Mouse (Mus musculus): ENCODE data around the gene Ttf2.

Ttf2 gene

DNA sequence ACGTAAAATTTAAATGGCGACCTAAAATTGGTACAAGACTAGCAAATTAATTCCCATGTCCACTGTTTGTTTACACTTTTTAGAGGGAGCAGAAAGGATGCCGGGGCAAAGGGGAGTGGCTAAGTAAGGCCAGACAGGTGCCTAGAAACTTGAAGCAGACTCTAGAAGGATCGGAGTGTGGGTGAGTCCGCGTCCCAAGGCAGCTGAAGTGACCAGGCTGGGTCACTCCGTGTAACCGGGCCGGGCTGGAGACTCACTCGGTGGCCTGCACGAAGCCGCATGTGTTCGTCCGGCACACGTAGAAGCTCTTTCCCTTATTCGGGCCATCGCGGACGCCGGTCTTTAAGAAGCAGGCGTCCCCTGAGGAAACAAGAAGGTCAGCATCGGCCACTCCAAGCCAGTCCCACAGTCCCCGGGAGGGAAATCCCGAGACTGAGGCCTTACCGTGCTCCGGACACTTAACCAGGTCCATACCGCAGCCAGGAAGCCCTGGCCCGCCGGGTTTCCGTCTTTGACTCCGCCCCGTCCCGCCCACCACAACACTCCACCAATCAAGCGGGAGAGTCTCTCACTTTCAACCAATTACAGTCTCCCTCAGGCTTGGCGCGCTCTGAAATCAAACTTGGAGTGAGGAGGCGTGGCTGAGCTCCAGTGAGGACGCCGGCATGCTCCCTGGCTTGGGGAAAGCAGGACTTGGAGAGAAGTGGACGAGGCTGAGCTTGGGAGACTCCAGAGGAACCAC, at the start of gene Ttf2:
Gene Ttf2 (minus strand): TSS at position 488 of the 742 bp plus-strand sequence.
- peak; percentile 96 for DNase-seq

DNA sequence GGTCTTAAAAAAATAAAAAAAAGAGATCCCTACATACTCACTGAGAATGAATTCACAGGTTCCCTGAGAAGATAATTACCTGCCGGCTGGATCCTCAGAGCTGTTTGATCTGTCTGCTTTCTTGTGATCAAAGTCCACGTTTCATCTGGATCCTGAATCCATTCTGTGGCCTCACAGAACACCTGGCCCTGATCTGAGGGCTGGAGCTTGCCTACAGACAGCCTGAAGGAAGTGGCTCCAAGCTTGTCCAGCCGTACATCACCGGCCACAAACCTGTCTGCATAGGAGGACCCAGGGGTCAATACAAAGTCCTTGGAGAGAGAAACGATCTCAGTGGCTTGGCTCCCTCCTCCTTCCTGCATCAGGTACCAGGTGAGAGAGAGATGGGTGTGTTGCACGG, 49.0 kb upstream of the Ttf2 start:
- no peak for DNase-seq

DNA sequence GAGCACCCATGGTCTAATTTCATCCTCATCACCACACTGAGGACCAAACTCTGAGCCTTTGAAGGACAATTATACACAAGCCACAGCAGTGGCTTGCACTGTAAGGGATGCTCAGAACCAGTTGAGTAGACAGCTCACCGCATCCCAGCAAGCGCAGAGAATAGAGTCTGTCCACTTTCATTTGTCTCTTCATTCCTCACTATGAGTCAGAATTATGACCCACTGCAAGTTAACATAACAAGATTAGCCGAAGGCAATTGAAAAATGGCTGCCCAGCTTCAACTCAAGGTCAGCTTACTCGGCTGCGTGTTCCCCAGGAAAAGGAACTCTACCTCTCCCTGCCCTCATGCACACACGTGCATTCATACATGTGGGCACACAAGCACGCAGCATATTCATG, 46.6 kb upstream of the Ttf2 start:
- DNase-seq: peak; percentile 38

DNA sequence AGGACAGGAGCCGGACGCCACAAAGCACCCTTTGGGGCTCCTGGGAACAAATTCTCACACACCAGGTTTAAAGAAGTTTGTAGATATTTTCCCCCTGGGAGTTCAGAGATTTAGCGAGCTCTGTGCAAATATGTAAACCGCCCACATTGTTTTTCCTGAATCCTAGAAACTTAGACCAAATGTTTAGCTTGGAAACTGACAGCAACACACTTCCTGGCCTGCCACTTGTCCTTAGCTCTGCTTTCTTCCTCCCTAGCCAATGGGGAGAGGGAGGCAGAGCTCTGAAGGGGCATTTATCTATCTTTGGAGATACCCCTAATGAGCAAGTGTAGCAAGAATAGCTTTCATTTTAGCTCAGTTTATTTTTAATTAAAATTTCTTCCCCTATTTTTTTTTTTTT, 45.8 kb upstream of the Ttf2 start:
- no peak for DNase-seq

DNA sequence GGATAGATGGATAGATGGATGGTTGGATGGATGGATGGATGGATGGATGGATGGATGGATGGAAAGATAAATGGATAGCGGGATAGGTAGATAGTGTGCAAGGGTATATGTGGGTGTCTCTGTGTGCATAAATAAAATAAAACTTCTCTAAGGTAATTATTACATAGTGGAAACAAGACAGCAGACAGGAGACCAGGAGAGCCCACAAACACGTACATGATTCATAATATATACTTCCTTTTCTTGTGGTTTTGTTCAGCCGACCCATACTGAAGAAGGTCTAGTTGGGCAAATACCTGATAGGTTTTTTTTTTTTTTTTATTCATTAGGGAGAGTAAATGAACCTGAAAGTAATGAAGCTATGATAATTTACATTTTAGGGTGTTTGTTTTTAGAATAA, 44.1 kb upstream of the Ttf2 start:
- DNase-seq: no peak

DNA sequence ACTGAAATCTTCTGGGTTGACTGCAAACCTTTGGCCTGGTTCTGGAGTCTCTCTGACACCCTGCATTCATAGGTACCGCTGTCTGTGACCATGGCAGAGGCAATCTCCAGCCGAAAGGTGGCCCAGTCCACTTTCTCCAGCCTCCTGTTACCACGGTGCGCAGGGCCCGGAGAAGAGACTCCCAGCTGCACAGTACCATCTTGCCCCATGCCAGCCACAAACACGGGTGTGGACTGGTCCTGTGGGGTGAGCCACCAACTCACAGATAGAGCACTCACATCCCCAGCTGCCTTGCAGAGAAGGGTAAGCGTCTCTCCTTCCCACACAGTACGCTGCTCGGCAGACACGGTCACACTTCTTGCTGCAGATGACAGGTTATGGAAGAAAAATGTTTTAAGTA, 43.5 kb upstream of the Ttf2 start:
- DNase-seq: no peak

GRCm38 (mm10) chr3:101012597-101012996, 43.1 kb upstream of the Ttf2 start:
- DNase-seq: no peak

DNA sequence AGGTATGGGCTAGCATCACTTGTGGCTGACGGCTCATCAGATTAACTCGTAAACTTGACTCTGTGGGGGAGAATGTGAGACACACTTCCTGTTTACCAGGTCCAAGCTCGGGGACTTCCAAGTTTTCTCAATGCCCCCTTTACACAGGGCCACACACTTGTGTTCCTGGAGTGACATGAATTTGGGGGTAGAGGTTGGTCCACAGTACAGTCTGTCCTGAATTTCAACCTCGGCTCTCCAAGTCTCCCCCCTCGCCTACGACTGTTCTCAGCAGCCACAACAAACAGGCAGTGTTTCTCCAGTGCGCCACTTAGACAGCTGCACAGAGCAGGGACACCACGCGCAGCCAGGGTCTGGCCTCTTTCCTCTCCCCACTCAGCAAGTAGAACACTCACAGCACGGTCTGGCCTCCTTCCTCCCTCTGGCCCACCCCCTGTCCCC, 42.7 kb upstream of the Ttf2 start:
- DNase-seq: peak; percentile 53

DNA sequence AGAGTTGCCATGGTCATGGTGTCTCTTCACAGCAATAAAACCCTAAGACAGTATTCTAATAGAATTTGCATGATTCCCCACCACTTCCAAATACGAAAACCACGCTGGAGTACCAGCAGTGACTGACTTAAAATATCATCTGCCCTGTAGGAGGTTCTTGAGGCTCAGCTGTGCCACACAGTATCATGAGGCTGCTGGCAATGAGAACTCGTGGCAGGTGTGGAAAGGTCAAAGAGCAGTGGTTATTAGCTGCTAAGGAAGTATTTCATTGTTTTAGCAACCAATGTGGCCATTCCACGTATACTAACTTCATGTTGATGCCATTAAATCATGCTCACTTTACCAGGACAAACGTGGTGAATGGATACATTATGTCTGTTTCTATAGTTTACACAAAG, 41.7 kb upstream of the Ttf2 start:
- no peak for DNase-seq

DNA sequence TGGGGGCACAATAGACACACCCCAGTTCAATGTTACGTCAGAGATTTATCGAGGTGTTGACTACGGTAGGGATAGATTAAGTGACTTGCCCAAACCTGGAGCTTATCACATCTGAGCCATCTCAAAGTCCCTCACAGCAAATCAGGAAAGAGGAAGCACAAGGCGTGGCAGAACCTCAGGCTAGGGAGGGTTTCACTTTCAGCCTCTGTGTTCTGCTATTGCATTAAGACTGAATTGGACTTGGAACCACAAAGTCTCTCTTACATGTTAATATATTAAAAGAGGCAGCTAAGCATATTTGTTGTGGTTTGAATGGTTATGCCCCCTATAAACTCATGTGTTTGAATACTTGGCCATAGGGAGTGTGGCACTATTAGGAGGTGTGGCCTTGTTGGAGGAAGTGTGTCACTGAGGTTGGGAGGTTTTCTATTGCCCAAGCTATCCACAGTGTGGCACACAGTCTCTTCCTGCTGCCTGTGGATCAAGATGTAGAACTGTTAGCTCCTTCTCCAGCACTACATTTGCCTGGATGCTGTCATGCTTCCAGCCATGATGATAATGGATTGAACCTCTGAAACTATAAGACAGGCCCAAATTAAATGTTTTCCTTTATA, 41.2 kb upstream of the Ttf2 start:
- DNase-seq: no peak

DNA sequence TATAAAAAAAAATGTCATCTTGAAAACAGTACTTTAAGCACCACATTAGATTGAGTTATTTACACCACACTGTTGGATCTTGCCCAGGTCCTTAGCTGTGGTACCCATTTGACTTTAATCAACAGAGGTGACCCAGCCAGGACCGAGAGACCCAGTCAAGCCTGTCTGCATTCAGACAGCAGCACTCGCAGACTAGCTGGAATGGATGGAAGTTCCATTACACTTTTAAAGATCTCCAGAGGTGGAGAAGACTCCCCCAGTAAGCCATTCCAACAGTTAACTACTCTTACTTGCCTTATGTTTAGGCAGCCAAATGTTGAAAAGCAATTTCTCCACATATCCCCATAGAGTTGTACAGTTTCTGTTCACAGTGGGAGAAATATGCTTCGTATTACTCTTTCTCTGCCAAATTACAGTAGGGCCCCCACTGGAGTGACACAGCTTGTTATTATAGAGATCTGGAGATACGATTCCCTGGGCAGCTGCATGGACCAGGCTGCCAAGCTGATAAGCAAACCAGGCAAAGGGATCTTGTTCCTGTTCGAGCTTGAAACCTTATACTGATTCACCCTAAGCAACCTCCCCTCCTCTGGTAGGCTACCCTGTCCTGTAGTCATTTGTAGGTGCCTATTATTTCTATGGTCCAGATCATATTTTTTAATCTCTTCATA, 37.8 kb upstream of the Ttf2 start:
- no peak for DNase-seq

DNA sequence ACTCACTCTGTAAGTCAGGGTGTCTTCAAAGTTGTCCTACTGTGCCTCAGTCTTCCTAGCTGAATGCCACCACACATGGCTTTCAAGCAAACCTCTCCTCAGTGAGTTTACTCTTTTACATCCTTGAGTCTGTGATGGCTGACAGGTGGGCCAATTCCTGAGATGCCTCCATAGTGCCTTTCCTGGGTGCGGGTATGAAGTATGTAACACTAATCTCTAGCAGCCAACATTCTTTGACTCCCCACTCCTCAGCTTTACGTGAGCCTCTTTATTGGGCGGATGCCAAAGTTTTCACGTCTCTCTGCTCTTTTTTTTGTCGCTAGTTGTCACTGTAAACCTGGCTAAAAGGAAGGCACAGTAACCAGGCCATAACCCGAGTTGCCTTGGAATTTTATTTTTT, 35.9 kb upstream of the Ttf2 start:
- DNase-seq: no peak

GRCm38 (mm10) chr3:101003575-101004356, 34.3 kb upstream of the Ttf2 start:
- DNase-seq: no peak

DNA sequence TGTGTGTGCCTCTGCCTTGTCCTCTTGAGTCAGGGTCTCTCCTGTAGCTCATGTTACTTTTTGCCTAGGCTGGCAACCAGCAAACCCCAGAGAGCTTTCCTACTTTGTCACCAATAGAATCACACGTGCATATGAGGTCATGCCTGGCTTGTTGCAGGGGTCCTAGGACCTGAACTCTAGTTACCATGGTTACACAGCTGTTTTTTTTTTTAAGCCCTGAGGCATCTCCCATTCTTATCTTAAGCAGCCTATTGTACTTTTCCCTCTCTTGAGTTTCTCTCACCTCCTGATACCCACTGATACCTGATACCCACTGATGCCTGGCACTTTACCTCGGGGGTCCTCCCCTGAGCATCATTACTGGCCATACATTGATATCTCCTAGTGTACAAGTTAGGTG, 30.3 kb upstream of the Ttf2 start:
- DNase-seq: no peak

DNA sequence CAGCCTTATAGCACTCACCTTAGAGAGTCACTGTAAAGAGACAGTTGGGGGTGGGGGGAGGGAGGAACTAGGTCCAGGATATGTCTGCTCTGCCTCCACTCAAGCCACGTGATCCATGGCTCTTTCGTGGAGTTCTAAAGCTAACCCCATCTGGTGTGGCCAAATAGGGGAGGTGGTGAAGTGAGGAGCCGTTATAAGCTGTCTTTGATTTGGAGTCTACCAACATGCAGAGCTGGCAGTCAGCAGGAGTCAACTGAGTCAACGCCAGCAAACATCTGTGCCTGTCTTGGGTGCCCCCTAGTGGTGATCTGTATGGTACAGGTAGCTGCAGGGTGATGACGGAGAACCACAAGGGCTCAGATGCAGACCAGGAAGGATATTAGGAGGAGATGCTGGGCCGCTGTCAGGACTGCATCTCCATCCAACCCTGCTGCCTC, 29.5 kb upstream of the Ttf2 start:
- peak; percentile 74 for DNase-seq

DNA sequence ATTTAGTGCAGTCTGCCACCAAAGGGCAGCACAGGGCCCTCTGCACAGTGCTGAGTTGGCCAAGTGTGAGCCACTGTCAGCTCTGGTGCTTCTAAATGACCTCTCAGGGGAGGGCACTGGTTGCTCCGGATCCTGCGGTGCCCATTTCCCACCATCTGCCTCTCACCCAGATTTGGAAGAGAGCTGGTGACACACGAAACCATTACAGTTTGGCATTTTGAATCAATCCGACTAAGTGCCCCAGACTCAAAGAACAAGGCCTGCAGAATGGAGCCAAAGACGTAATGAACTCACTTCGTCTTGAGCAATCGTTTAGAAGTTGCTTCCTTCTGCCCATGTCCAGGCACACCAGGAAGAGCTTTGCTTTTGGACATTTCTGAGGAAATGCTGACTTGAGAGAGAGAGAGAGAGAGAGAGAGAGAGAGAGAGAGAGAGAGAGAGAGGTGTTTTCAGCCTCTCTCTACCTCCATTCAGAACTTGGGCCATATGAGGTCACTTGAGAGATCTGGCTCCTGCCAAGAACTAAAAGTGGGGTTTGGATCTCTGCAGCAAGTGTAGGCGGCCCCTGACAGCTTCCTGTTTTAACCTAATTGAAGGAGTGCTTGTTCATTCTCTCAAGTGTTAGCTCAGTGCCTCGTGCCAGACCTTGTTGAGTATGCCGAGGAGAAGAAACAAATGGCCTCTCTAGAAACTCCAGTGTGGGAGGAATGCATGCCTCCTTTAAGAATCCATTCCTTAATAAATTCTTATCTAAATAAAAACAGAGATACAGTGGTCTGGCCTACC, 28.5 kb upstream of the Ttf2 start:
- no peak for DNase-seq

GRCm38 (mm10) chr3:100994252-100994651, 24.8 kb upstream of the Ttf2 start:
- no peak for DNase-seq

- DNase-seq: no peak
Measured at GRCm38 (mm10) chr3:100993718-100994117, 24.3 kb upstream of the Ttf2 start.

GRCm38 (mm10) chr3:100993158-100993557, 23.7 kb upstream of the Ttf2 start:
- no peak for DNase-seq

GRCm38 (mm10) chr3:100990231-100990630, 20.8 kb upstream of the Ttf2 start:
- DNase-seq: no peak

- no peak for DNase-seq
Measured at GRCm38 (mm10) chr3:100989417-100989816, 20.0 kb upstream of the Ttf2 start.

DNA sequence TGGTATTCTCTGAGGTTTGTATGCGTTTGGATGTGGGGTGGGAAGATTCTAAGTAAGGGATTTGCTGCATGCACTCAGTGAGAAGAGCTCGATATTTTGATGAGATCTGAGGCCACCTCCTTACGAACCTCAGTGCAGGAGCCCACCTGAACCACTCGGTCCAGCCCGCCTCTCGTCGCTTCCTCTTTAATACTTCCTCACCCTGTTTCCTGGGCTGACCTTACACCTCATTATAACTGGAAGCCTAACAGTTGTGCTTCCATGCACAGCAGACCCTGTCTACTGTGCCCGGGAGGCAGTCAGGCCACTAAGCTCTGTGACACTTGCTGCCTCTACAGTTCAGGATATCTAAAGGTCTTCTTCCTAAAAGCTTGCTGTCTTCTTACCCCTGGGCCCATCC, 9.8 kb upstream of the Ttf2 start:
- DNase-seq: no peak

DNA sequence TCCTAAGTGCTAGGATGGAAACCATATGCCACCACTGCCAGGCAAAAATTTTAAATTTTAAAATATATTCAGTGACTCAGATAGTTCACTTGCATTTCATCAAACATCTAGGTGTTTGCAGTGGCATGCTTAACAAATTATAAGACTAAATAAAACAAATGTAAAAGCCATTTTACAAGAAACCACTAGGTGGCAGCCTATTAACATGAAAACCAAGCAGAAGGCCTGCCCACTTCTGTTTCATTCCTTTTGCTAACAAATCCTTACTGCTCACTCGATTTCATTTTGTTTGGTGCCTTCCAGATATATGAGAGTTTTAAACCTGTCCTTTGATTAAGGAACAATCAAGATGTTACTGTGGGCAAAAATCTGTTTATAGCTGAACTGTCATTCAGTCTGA, 4.4 kb upstream of the Ttf2 start:
- DNase-seq: peak; percentile 69
